Mouse (Mus musculus) layer of hippocampus, adult 8-10 months (tissue): ENCODE measurements around the gene Crhr1. TPM values are rescaled to one million over a fixed set of nuclear protein-coding genes. Genes with fewer than 3 reads are reported as not detected.
A peak's percentile ranks its signal among the peaks of the same experiment; 100 is the strongest.

Source experiments
- DNase-seq, 2 experiments: peaks; one replicate each; pipeline ENCODE4 v3.0.0; 2022; ENCODE audit warnings: low spot score in 2 of 2
- total RNA-seq, 4 experiments: library from RNA; stranded (reverse); gene quantifications; 2 replicates each; pipeline ENCODE4 v1.2.4; 2022

Gene Crhr1
- 10 to 100 TPM in 1 of 4 experiments, 1 to 10 TPM in 3; 7.1 to 10.0 (median 8.5) TPM for total RNA-seq

DNA sequence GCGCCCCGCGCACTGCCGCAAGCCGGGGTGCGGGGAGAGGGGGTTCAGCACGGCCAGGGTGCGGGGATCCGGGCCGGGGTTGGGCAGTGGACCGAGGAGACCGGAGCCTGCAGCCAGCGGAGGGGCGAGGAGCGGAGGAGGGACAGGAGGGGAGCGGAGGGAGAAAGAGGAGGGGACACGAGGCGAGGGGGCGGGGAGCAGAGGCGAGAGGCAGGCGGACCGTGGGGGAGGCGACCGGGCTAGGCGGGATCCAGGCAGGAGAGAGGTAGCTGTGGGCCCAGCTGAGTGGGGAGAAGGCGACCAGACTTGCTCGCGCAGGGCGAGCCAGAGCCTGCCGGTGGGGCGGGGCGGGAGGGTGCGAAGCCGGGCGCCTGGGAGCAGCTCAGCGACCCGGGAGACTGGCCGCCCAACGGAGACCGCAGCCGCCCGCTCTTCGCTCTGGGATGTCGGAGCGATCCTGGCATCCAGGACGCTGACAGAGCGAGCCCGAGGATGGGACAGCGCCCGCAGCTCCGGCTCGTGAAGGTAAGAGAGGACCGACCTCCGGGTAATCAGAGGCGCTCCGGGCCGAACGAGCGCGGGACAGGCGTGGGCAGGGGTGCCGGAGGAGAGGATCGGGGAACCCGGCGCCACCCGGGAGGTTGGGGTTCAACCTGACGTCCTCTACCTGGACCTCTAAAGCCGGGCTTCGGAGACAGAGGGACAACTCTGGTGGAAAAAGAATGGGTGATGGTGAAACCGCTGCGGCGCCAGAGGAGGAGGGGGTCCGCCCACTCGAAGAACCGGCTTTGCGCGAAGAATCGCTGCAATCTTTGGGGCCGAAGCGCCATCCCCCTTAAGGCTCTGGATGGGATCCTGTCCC, at the start of gene Crhr1:
Gene Crhr1, plus strand, starts transcription at position 276 of the 862 bp plus-strand sequence.
- DNase-seq, result no peak

- DNase-seq, result peak; percentile 13 to 27
These were observed 49.4 kb upstream of the Crhr1 start for GRCm38 (mm10) chr11:104083248-104083647.

DNA sequence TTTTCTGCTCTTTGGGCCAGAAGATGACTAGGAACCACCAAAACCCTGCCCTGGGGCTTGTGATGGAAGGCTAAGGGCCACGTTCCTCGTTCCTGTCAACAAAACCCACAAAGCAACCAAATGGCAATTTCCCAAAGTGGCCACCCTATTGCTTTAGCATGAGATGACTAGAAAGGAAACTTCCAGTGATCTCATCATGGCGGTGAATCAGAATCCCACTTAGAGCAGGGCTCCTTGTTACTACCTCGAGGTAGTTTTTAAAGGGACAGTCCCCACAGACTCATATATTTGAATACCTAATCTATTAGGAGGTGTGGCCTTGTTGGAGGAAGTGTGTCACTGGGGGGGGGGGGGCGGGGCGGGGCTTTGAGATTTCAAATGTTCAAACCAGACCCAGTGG, 48.9 kb upstream of the Crhr1 start:
- no peak for DNase-seq

DNA sequence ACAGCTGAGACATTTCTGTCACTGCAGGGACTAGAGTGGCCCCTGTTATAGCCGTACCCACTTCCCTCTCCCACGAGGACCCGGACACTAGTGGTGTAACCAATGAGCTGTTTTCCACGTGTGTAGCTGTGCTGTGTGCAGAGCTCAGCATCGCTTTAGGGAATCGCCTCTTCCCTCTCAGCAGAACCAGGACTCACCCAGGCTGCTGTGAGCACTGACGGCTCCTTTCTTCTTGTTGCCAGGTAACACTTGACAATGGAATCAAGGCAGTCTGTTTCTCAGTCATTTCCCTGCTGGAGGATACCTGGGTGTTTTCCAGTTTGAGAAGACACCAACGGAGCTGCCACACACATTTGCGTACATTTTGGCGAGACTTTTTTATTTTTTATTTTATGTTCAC, 44.1 kb upstream of the Crhr1 start:
- no peak for DNase-seq

- no peak for DNase-seq
These were observed 41.9 kb upstream of the Crhr1 start for GRCm38 (mm10) chr11:104090769-104091168.

- no peak for DNase-seq
These were observed 37.5 kb upstream of the Crhr1 start for GRCm38 (mm10) chr11:104095151-104095550.

GRCm38 (mm10) chr11:104096536-104096935, 36.1 kb upstream of the Crhr1 start:
- no peak for DNase-seq

DNA sequence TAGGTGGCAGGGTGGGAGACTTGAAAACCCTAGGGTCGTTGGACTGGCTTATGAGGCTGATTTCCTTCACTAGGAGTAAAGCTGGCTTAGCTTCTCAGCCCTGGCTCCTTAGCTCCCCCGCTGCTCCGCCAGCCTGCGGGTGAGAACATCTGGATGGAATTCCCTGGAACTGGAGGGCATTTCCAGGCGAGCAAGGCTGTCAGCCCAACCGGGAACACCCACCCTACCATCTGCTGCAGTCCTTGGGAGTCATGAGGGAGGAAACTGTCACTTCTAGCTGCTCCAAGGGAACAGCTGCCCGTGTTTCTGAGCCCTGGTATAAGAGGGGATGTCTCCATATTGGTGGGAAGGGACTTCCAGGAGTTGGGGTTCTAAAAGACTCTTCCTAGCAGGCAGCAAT, 33.1 kb upstream of the Crhr1 start:
- peak; percentile 30 to 33 for DNase-seq

DNA sequence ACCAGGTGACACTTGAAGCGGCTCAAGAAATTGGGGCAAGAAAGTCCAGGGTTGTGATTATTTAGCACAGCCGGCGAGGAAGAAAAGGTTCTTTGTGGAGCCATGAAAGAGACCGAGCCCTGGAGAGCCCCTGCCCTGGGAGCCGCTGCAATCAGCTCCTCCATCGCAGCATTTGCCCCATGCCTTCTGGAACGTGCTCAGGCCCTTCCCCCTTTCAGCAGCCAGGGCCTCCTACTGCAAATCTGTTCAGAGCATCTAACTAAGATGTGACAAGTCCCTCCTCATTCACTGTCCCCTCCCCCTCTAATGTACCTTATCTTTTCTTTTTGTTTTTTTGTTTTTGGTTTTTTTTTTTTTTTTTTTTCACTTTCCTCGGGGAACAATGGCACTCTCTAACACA, 30.0 kb upstream of the Crhr1 start:
- DNase-seq, result no peak

- peak; percentile 45 to 67 for DNase-seq
These were observed 26.3 kb upstream of the Crhr1 start for GRCm38 (mm10) chr11:104106329-104106728.

- DNase-seq, result no peak
These were observed 25.7 kb upstream of the Crhr1 start for GRCm38 (mm10) chr11:104106969-104107368.

DNA sequence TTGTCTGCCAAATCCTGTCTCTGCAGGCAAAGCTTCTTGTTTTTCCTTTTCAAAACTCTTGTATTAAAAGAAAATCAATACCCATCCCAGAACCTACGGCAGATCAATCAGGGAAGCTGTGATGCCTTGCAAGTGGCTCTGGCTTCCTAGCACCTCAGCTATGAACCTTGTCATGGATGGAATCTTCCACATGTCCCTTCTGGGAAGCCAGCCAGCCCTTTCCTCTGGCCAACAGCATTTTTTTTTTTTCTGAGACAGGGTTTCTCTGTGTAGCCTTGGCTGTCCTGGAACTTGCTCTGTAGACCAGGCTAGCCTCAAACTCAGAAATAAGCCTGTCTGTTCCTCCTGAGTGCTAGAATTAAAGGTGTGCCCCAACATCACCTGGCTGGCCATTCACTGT, 22.3 kb upstream of the Crhr1 start:
- DNase-seq, result no peak

- DNase-seq, result no peak
These were observed 20.8 kb upstream of the Crhr1 start for GRCm38 (mm10) chr11:104111851-104112250.

GRCm38 (mm10) chr11:104113699-104114098, 19.0 kb upstream of the Crhr1 start:
- DNase-seq, result no peak

- DNase-seq, result peak; percentile 30 to 32
These were observed 18.0 kb upstream of the Crhr1 start for GRCm38 (mm10) chr11:104114690-104115089.

DNA sequence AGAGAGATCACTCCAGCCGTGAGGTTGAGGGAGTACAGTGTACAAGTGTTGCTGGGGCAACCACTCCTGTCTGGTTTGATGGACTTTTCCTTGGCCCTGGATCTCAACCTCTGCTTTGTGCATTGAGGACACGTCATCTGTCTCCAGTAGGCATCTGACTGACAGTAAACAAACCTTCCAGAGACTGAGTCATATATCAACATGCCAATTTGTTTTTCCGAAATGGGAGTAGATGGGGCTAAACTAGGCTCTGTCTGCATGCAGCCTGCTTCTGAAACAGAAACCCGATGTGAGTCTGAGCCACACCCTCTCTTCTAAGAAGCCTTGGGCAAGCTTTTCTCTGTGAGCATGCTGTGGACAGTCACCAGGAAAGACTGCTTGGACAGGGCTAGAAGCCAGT, 14.3 kb upstream of the Crhr1 start:
- DNase-seq, result no peak

DNA sequence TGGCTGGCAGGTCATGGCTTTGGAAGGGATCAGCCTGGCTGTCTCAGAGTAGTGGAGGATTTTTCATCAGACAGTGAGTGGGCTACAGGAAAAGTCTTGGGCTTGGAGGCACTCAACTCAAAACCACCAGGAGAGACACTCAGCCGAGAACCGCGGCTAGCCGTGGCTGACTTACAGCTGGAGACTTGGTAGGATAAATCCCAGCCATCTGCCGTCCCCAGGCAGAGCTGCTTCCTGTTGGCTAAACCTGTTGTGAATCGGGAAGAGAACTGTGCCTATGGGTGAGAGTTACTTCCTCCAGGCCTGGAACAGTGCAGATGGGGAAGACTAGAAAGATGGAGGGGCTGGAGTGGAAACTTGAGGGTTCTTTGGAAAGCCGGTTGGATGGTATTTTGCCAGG, 9.7 kb upstream of the Crhr1 start:
- DNase-seq, result no peak

DNA sequence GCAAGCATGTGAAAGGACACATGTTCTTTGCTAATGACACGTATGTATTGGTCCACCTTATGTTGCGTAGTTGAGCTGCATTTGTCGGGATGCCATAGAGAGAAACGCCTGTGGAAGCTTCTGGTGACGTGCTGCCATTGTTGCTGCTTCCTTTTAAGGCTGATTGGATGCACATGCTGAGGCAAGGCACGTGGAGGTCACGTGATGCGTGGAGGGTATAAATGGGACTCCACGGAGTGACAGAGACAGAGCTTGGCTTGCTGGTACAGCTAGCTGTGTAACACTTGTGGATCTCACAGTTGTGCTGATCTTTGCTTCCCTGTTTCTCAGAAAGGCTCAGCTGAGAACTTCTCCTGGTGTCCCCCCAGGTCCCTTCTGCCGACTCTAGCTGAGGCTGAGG, 9.2 kb upstream of the Crhr1 start:
- DNase-seq, result no peak

DNA sequence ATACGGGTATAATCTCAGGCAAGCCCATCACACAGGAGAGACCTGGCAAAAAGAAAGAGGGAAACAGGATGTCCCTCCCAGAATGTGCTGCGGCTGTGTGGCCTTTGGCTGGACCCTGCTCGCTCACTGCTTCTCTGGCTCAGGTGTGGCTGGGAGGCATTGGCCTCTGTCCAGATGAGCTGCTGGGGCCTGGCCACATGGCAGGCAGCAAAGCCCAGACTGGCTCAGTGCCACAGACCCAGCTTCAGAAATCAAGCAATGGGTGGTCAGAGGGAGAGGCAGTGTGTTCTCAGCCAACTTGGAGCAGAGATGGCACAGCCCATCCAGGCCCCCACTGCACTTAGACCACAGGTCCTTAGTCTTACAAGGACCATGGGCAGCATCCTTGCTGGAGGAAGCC, 8.1 kb upstream of the Crhr1 start:
- no peak for DNase-seq

- no peak for DNase-seq
These were observed 3.2 kb upstream of the Crhr1 start for GRCm38 (mm10) chr11:104129466-104129865.

- DNase-seq, result no peak
These were observed 1.7 kb upstream of the Crhr1 start for GRCm38 (mm10) chr11:104130721-104131647.

DNA sequence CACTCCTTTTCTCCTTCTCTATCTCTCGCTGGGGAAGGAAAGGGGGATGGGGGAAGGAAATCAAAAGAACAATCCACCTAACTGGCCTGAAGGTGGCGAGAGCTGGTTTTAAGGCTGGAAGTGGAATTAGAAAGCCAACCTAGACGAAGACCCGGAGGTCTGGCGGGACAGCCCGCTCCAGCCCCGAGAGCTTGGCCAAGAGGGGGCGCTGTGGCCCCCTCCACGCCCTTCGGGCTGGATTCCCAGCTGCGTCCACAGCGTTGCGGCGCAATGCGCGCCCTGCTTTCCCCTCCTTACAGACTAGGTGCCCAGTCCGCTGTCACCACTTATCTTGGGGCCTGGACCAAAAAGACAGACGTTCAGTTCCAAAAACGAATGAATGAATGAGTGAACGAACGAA, 899 bp upstream of the Crhr1 start:
- peak in 1 of 2 experiments; percentile 21 for DNase-seq
